Mouse (Mus musculus): ENCODE results near the gene Pxmp2.
A peak's percentile ranks its signal among the peaks of the same experiment; 100 is the strongest.

Gene Pxmp2

DNA sequence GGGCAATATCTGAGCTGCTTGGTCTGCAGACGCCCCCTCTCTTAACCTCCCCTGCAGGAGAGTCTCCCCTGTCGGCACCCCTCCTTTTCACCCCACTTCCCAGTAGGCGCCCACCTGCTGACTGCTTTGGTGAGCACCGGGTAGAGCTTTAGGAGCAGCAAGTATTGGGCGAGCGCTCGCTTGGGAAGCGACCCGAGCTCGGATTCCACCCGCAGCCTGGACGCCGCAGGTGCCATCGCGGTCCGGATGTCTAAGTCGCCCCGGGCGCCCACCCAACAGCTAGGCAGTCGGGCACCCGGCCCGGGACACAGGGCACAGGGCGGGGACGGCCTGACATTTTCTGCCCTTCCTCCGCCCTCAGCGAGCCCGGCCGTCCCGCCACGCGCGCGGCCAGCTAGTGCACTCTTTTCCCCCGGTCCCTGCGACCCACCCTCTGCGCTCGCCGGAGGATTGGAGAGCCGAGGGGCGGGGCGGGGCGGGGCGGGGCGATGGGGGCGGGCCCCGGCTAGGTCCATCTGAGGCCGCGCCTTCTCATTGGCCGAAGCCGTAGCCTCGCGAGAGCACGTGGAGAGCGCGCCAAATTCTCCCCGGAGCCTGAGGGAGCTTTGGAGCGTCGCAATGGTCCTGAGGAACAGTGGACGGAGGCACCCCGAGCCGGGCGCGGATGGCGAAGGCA, at the start of gene Pxmp2, which contains the start of gene Pole:
Gene Pxmp2, minus strand, starts transcription at position 417 of the 676 bp plus-strand sequence.
Gene Pole, plus strand, starts transcription at position 537 of the 676 bp plus-strand sequence.
- peak; percentile 96 for DNase-seq (ENCODE audit: extremely low spot score, low spot score)

DNA sequence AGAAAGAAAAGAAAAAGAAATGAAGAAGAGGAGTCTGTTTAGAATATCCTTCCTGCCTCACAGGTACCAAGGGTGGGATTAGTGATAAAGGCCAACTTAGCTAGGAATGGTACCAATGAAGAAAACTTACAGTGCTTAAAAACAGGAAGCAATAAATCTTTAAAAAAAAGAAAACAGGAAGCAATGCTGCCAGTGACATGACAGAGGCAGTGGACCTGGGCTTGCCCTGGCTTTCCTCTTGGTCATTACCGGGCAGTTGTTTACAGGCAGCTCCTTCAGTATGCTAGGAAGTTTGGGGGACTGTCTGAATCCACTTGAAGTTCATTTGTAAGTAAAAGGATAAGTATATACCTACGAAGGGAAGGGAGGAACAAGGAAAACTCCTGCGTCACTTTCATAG, 44.5 kb upstream of the Pxmp2 start:
- DNase-seq (ENCODE audit: extremely low spot score, low spot score) = no peak

DNA sequence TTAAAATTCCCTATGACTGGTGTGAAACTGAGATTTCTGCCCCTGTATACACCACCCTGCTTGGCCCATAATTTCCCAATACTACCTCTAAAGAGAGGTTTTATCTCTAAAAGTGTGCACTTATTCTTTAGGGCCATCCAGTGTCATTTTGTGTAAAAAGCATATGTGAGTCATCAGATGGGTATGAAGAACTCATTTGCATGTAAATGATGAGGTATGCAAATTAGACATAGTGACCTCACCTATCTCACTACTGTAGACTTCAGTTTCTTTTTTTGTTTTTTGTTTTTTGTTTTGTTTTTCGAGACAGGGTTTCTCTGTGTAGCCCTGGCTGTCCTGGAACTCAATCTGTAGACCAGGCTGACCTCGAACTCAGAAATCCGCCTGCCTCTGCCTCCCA, 27.1 kb upstream of the Pxmp2 start:
- no peak for DNase-seq (ENCODE audit: extremely low spot score, low spot score)

- DNase-seq (ENCODE audit: extremely low spot score, low spot score) = no peak
These were observed 22.9 kb upstream of the Pxmp2 start for GRCm38 (mm10) chr5:110308861-110309260.

- DNase-seq (ENCODE audit: extremely low spot score, low spot score) = no peak
These were observed 14.6 kb upstream of the Pxmp2 start for GRCm38 (mm10) chr5:110300591-110300990.

GRCm38 (mm10) chr5:110296637-110297036, 10.7 kb upstream of the Pxmp2 start:
- DNase-seq (ENCODE audit: extremely low spot score, low spot score) = no peak

- DNase-seq (ENCODE audit: extremely low spot score, low spot score) = no peak
These were observed 5.7 kb upstream of the Pxmp2 start for GRCm38 (mm10) chr5:110291649-110292048.

GRCm38 (mm10) chr5:110287084-110287475, 1.1 kb upstream of the Pxmp2 start:
- no peak for DNase-seq (ENCODE audit: extremely low spot score, low spot score)

DNA sequence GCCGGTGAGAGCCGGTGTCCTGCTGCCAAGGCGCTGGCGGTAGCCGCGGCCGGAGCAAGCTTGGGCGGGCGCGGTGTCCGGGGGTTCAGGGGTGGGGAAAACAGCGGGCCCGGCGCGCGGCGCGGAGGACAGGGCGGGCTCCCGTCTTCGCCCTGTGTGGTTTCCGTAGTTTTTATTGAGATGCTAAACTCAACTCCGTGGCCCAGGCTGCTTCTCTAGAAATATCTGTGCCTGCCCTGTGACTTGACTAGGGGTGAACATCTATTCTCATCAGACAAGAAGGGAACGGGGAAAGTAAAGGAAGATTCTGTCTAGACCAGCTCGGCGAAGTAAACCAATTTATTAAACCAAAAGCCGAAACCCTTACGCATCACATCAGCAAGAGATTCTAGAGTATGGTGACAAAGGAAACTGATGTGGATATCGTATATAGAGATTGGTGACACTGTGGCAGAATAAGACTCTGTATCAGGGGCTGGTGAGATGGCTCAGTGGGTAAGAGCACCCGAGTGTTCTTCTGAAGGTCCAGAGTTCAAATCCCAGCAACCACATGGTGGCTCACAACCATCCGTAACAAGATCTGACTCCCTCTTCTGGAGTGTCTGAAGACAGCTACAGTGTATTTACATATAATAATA, 579 bp upstream of the Pxmp2 start:
- DNase-seq (ENCODE audit: extremely low spot score, low spot score) = no peak

GRCm38 (mm10) chr5:110285156-110285555, 830 bp downstream of the Pxmp2 start:
- peak; percentile 34 for DNase-seq (ENCODE audit: extremely low spot score, low spot score)

GRCm38 (mm10) chr5:110284536-110284935, 1.4 kb downstream of the Pxmp2 start:
- DNase-seq (ENCODE audit: extremely low spot score, low spot score) = peak; percentile 44

GRCm38 (mm10) chr5:110281984-110282383, 4.0 kb downstream of the Pxmp2 start:
- no peak for DNase-seq (ENCODE audit: extremely low spot score, low spot score)

DNA sequence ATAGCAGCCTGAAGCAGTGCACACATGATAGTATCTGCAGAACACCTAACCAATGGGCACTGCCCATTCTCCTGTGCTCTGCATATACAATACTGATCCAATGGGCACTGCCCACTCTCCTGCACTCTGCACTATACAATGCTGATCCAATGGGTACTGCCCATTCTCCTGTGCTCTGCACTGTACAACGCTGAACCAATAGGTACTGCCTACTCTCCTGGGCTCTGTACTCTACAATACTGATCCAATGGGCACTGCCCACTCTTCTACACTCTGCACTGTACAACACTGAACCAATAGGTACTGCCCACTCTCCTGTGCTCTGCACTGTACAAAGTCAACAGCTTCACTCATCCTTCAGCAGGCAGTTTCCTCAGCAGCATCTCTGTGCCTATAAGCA, 9.1 kb downstream of the Pxmp2 start:
- no peak for DNase-seq (ENCODE audit: extremely low spot score, low spot score)

- DNase-seq (ENCODE audit: extremely low spot score, low spot score) = no peak
These were observed 9.6 kb downstream of the Pxmp2 start for GRCm38 (mm10) chr5:110276391-110276790.

- DNase-seq (ENCODE audit: extremely low spot score, low spot score) = no peak
These were observed 11.1 kb downstream of the Pxmp2 start for GRCm38 (mm10) chr5:110274846-110275245.

GRCm38 (mm10) chr5:110274147-110274546, 11.8 kb downstream of the Pxmp2 start:
- no peak for DNase-seq (ENCODE audit: extremely low spot score, low spot score)

DNA sequence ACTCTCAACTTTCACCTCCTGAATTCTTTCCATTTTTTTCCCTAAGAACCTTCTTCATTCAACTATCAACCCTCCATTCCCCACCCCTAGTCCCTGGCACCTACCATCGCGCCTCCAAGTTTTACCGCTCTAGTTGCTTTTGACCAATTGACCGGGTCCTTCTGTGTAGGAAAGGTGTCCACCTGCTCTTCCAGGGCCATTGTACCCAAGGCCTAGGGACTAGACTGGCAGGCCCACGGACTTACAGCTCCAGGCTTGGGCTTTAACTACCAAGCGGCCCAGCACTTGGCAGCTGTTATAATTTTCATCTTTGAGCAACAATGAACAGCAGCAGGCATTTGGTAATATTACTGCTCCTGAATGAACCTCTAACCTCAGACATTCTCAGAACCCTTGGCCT, 15.7 kb downstream of the Pxmp2 start:
- no peak for DNase-seq (ENCODE audit: extremely low spot score, low spot score)

- DNase-seq (ENCODE audit: extremely low spot score, low spot score) = peak; percentile 97
These were observed 16.6 kb downstream of the Pxmp2 start, which contains the start of gene Pgam5 for GRCm38 (mm10) chr5:110269141-110270101. TSS of gene Pgam5 (minus strand) at chr5:110269913.

DNA sequence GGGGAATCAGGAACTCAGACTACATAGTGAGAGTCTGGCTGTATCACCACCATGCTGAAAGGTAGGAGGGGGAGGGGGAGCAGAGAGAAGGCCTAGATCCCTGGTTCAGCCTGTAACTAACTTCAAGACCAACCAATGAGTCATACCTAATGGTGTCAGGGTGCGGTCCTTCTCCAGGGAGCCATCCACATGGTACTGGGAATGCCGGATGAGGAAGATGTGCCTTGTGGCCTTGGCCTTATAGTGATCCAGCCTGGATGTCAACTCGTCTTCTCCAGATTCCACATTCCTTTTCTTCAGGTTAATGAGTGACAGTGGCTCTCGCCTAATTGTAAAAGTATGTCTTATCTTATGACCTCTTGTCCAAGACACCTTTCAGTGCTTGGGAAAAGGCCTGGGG, 19.0 kb downstream of the Pxmp2 start:
- DNase-seq (ENCODE audit: extremely low spot score, low spot score) = no peak

DNA sequence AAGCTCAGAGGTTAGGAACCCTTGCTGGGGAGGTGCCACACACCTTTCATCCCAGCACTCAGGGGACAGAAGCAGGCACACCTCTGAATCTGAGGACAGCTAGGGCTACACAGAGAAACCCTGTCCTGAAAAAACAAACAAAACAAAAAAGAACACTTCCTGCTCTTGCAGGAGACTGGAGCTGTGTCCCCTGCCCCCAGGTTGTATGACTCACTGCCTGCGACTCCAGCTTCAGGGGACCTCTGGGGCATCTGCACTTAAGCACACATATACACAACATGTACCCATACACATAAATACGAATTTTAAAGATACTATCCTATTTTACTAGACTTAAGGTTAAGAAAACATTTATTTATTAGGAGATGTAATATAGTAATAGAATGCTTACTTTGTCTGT, 41.9 kb downstream of the Pxmp2 start:
- no peak for DNase-seq (ENCODE audit: extremely low spot score, low spot score)

GRCm38 (mm10) chr5:110232346-110232745, 53.6 kb downstream of the Pxmp2 start:
- no peak for DNase-seq (ENCODE audit: extremely low spot score, low spot score)

DNA sequence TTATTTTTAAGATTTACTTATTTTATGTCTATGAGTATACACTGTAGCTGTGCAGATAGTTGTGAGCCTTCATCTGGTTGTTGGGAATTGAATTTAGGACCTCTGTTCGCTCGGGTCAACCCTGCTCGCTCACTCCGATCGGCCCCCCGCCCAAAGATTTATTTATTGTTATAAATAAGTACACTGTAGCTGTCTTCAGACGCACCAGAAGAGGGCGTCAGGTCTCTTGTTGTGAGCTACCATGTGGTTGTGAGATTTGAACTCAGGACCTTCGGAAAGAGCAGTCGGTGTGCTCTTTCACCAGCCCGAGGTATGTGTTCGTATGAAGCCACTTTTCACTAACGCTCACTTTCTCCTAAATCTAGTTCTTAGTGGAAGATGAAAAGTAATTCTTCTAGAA, 54.3 kb downstream of the Pxmp2 start:
- DNase-seq (ENCODE audit: extremely low spot score, low spot score) = no peak

Data from neural tube, embryonic 10.5 days (tissue).